Mouse (Mus musculus) lung, adult 2 months (tissue): Measurements from ENCODE around the gene Apln.

Experiments
- CTCF ChIP-seq: fragments of 200-500 bp; IDR thresholded peaks from 2 replicates; pipeline ENCODE4 v1.5.1; 2011; ENCODE audit warnings: mild to moderate bottlenecking, low read length, control low read depth; ENCODE audit not compliant: insufficient read depth
- POLR2A ChIP-seq: fragments of 200-500 bp; IDR thresholded peaks from 2 replicates; pipeline ENCODE4 v1.6.1; 2011; ENCODE audit warnings: low read depth, mild to moderate bottlenecking, control low read depth, low read length, borderline replicate concordance; ENCODE audit errors: extremely low read depth

GRCm38 (mm10) chrX:48011656-48012055, 23.0 kb downstream of the Apln start:
- TF ChIP-seq CTCF (no peak), POLR2A (no peak)
